ENCODE assay signal across 20 mouse cellular contexts in genomic region chr9:55255604-55256003, GRCm38 (mm10). TPM values are rescaled to one million over a fixed set of nuclear protein-coding genes. Genes with fewer than 3 reads are reported as not detected.
DNase-seq lines count a peak whose midpoint lies in the region; ATAC-seq and TF ChIP-seq lines count a peak whose summit lies in the region.
"Had no signal": no experiment of that assay in that cellular context is flagged by ENCODE, and none has a peak within 500 bp of the region (broad histone marks: within the 10 kb centered on the region; RNA-seq: fewer than 3 reads in every experiment).

No protein-coding gene starts in this region.

- H3K27ac ChIP-seq in kidney, adult 2 months (ENCODE audit: insufficient read depth, low read depth, low read length) = no peak overlapping the region
- H3K27ac ChIP-seq in hindbrain, postnatal 0 days = no peak overlapping the region
- H3K27ac ChIP-seq: forebrain, embryonic 13.5 days; hindbrain, embryonic 10.5 days; midbrain, embryonic 13.5 days; neural tube, embryonic 15.5 days had no signal

- WGBS in kidney, adult 2 months = 73% methylated on average over 4 of the region's 4 CpGs
- 71% methylated on average over 4 of the region's 4 CpGs for WGBS in hindbrain, postnatal 0 days

- ATAC-seq in megakaryocyte progenitor cell, adult 5-6 weeks (replicated peaks; ENCODE audit: poor library complexity) = peak; percentile 89
- ATAC-seq in hindbrain, postnatal 0 days = no peak
- ATAC-seq: forebrain, embryonic 13.5 days; inflammation-experienced regulatory T-cells, adult 6 months; midbrain, embryonic 13.5 days had no signal

- no peak for TF ChIP-seq CTCF in kidney, adult 2 months (conservative IDR thresholded peaks at IDR 0.05; ENCODE audit: insufficient read depth, insufficient read length, low read depth, low read length)
- no peak for TF ChIP-seq CTCF in hindbrain, postnatal 0 days (IDR thresholded peaks at IDR 0.05; ENCODE audit: low read depth)

- H3K9me3 ChIP-seq in hindbrain, postnatal 0 days (ENCODE audit: low read length) = no peaks in the 10 kb centered on the region
- H3K9me3 ChIP-seq: forebrain, embryonic 13.5 days; hindbrain, embryonic 10.5 days; midbrain, embryonic 13.5 days; neural tube, embryonic 15.5 days had no signal

- H3K4me2 ChIP-seq in hindbrain, postnatal 0 days (ENCODE audit: low read depth, low read length) = no peak overlapping the region
- H3K4me2 ChIP-seq: forebrain, embryonic 13.5 days; midbrain, embryonic 13.5 days; neural tube, embryonic 15.5 days had no signal

- DNase-seq in adrenal gland, postnatal 10 days = peak; percentile 46
- no peak for DNase-seq in adrenal gland, adult 8-10 months
- DNase-seq in kidney, adult 2 months = peak; percentile 14
- no peak for DNase-seq in kidney, adult 9 months
- peak; percentile 94 for DNase-seq in fat pad, adult 2 months (ENCODE audit: extremely low read depth, low read depth, low spot score)
- DNase-seq in c-Kit-positive CD71-positive TER-119-positive erythroid progenitor cells, embryonic 14.5 days (ENCODE audit: low spot score) = no peak
- DNase-seq in hindbrain, postnatal 0 days (ENCODE audit: low spot score) = no peak
- DNase-seq: adrenal gland, postnatal 25 days; cerebellum, postnatal 14 days; kidney, postnatal 4 days; layer of hippocampus, postnatal 36 days; thymus, postnatal 4 days had no signal

- H3K4me1 ChIP-seq in kidney, adult 2 months (ENCODE audit: control insufficient read depth, insufficient read depth, low read length) = peaks cover 2% of the 10 kb centered on the region; the same call in 1 of the 2 replicates
- no peaks in the 10 kb centered on the region for H3K4me1 ChIP-seq in hindbrain, postnatal 0 days (ENCODE audit: insufficient read depth, low read length)
- H3K4me1 ChIP-seq: forebrain, embryonic 13.5 days; hindbrain, embryonic 10.5 days; midbrain, embryonic 13.5 days; neural tube, embryonic 15.5 days had no signal

- no peaks in the 10 kb centered on the region for H3K36me3 ChIP-seq in kidney, adult 2 months (ENCODE audit: control insufficient read depth, insufficient read depth, low read length)
- no peaks in the 10 kb centered on the region for H3K36me3 ChIP-seq in hindbrain, postnatal 0 days (ENCODE audit: insufficient read depth, low read length)
- H3K36me3 ChIP-seq: hindbrain, embryonic 10.5 days; midbrain, embryonic 13.5 days; neural tube, embryonic 15.5 days had no signal

- H3K27me3 ChIP-seq in kidney, adult 2 months (replicated peaks; ENCODE audit: control insufficient read depth, insufficient read depth, low read length) = no peaks in the 10 kb centered on the region
- H3K27me3 ChIP-seq in hindbrain, postnatal 0 days (ENCODE audit: insufficient read depth, low read length) = no peaks in the 10 kb centered on the region
- H3K27me3 ChIP-seq: CH12.LX; forebrain, embryonic 13.5 days; midbrain, embryonic 13.5 days; neural tube, embryonic 15.5 days had no signal

- H3K4me3 ChIP-seq in kidney, adult 2 months (ENCODE audit: insufficient read depth, low read depth, low read length) = no peak overlapping the region
- no peak overlapping the region for H3K4me3 ChIP-seq in hindbrain, postnatal 0 days (ENCODE audit: low read length)
- H3K4me3 ChIP-seq: forebrain, embryonic 13.5 days; hindbrain, embryonic 10.5 days; midbrain, embryonic 13.5 days; myocyte; neural tube, embryonic 15.5 days had no signal

- H3K9ac ChIP-seq in hindbrain, postnatal 0 days (replicated peaks; ENCODE audit: low read length) = no peak overlapping the region
- H3K9ac ChIP-seq: forebrain, embryonic 13.5 days; midbrain, embryonic 13.5 days; neural tube, embryonic 15.5 days had no signal

- no peak for TF ChIP-seq POLR2A in kidney, adult 2 months (IDR thresholded peaks at IDR 0.05; ENCODE audit: low read depth, low read length)

RNA-seq across cellular contexts. Expression of gene Fbxo22, which starts 46.9 kb away (rescaled TPM):
- 10 to 100 TPM; 29.6 to 32.2 TPM for total RNA-seq in adrenal gland, postnatal 10 days (2021)
- total RNA-seq in adrenal gland, adult 8-10 months (2022) = 10 to 100 TPM; 38.5 to 44.4 (median 40.9) TPM
- 26.4 and 27.7 TPM in 2 replicates for polyA plus RNA-seq in kidney, adult 2 months (2012; rRNA removed)
- total RNA-seq in megakaryocyte progenitor cell, adult 5-6 weeks (2015) = 58.7 and 59.2 TPM in 2 replicates
- 52.7 and 56.9 TPM in 2 replicates for total RNA-seq in megakaryocyte progenitor cell, adult 5-6 weeks (2017)
- total RNA-seq in hindbrain, postnatal 0 days (2014; rRNA removed) = 55.2 and 58.3 TPM in 2 replicates
- 69.5 and 70.0 TPM in 2 replicates for polyA plus RNA-seq in hindbrain, postnatal 0 days (2015; fragmentation: Nextera tagmentation; extraction: Ambion mirVana)

Comparison
In these comparisons a context has a peak if more than half of its experiments do, and no peak if none do; other contexts are left out.
1. DNase-seq: peak in adrenal gland, postnatal 10 days (single experiment), kidney, adult 2 months (single experiment) and fat pad, adult 2 months (single experiment); none in adrenal gland, adult 8-10 months (single experiment), kidney, adult 9 months (single experiment), c-Kit-positive CD71-positive TER-119-positive erythroid progenitor cells, embryonic 14.5 days (single experiment) and hindbrain, postnatal 0 days (single experiment).